Mouse (Mus musculus) kidney, adult 18-20 months (tissue): ENCODE data around the gene Sprtn.

Experiments
- DNase-seq: peaks from one replicate; pipeline ENCODE4 v3.0.0; 2021

Sprtn gene

GRCm38 (mm10) chr8:124897386-124898250 lies at the start of gene Sprtn, which contains the start of gene Exoc8:
Sprtn (plus strand) TSS chr8:124897886.
Exoc8 (minus strand) TSS chr8:124897705.
- DNase-seq: peak; percentile 97

DNA sequence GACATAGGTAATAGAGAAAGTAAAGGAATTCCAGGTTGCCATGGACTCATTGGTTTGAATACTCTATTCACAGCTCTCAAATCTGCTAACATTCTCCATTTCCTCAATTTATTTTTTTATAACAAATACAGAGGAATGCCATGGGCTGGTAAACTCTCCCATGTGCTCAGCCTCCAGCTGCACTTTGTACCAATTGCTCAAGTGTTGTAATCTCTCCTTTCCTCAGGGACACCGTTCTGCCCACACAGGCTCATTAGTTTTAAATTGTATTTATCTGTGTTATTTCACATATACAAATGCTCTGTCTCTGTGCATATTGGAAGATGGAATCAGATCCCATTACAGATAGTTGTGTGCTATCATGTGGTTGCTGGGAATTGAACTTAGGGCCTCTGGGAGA lies 44.2 kb upstream of the Sprtn start:
- no peak for DNase-seq

DNA sequence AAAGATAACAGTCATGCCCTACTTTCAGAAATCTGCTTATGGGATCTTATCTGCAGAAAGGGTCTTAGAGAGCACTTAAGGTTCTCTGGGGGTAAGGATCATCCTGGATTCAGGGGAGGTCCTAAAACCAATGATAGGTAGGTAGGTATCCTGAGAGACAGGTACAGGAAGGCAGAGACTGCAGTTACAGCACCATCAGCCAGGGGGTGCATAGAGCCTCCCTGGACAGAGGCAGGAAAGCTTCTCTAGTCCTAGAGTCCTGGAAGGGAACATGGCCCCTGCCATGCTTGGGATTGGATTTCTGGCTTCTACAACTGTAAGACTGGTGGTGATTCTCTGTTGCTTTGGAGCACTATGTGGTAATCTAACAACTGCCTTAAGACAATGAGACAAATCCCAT lies 38.2 kb upstream of the Sprtn start:
- peak; percentile 39 for DNase-seq

DNA sequence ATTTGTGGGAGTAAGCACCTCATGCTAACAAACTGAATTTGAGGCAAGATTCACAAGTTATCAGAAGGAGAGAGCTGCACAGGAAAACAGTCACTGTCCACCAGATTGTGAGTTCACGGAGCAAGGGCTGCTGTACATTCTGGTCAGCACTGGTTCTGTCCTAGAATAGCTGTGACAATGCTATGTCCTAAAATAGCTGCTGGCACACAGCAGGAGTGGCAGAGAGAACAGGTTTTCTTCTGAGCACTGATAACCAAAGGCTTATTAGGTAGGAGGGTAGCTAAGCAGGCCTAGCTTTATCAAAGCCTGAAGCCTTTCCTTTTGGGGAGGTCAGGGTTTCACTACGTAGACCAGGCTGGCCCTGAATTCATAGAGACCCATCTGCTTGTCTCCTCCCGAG lies 37.5 kb upstream of the Sprtn start:
- no peak for DNase-seq

DNA sequence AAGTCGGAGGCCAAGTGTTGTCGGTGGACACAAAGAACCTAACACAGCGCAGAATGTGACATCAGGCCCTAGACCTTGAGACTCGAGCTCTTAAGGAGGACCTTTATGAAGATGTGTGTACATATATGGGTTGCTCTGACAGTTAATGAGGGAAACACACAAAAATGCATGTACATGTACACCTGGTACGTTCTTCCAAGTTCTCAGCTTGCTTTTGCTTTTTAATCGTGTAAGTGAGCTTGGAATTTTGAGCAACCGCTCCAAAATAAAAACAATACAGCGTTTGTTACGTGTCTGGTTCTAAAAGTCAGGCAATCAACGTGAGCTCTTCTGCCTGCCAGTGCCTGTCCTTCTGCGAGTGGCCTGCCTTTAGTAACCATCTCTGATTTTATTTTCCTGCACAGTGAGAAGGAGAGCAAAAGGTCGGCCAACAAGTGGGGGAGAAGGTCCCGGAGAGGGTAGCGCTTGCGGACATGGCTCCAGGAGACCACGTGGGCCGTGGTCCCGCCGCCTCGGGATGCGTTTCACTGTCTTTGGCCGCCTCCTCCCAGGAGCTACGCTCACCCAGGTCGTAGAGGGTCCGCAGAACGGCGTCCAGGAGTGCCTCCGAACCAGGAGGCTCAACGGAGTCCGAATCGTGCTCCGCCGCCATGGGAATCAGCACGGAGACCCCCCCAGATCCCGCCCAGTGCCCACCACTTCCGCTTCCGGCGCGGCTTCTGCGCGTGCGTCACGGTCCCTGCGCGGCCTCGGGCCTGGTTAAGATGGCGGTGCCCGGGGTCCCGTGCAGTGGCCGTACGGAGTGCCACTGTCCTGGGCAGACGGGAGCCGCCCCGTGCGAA lies 35.1 kb upstream of the Sprtn start, which contains the start of the genes Gnpat and 2810004N23Rik:
Gene Gnpat, plus strand, starts transcription at position 713 of the 842 bp plus-strand sequence.
Gene 2810004N23Rik, minus strand, starts transcription at position 800 of the 842 bp plus-strand sequence.
- peak; percentile 96 for DNase-seq

DNA sequence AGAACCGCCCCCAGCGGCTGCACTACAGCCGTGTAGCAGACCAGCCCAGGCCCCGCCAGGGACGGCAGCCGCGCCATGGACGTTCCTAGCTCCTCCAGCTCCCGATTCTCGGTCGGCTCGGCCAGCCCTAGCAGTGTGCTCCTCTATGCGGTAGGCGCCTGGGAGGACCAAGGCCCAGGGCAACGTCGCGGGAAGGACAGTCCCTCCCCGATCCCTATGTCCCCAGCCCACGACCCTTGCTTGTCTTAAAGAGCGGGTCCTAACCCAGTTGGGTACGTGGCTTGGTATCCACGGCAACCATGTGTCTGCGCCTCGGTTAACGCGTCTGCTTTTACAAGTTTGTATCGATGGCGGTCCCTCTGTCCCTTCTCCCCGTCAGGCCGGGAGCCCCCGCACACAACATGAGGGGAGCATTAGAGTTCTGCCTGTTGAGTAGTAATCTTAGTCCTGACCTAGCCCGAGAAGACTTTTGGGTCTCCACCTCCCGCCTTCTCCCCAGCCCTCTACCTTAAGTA lies 34.5 kb upstream of the Sprtn start:
- no peak for DNase-seq

DNA sequence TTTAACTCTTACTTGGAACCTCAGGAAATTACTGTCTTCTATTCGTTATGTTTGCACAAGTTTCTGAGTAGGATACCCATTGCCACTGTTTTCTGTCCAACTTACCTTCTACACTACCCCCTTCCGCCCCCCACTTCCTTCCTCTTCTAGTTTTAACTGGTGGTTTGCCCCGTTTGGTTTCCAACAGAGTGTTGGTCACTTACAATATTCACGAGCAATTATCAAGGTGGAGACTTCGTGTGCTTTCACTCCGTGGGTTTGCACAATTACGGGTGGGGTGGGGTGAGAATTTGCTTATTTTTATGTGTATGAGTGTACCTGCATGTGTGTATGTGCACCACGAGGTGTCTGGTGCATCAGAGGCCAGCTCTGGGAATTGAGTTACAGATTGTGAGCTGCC lies 34.0 kb upstream of the Sprtn start:
- DNase-seq: no peak

- no peak for DNase-seq
Observed at GRCm38 (mm10) chr8:124866669-124867068, 31.0 kb upstream of the Sprtn start.

DNA sequence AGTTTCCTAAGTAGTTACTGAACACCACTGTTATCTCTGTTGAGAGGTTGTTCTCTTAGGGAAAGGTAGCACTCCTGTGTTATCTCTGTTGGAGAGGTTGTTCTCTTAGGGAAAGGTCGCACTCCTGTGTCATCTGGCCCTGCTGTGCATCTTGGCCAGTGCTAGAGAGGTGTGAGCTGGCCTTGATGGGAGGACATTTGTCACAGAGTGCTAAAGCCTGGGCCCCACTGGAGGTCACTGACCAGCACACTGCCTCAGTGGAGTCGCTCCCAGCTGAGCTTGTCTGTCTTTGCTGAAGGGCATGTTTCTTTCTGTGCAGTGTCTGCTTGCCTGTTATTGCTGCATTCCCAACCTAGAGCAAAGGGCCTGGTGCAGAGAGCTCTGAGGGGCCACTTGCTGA lies 30.6 kb upstream of the Sprtn start:
- DNase-seq: no peak

- no peak for DNase-seq
Observed at GRCm38 (mm10) chr8:124869708-124870107, 28.0 kb upstream of the Sprtn start.

DNA sequence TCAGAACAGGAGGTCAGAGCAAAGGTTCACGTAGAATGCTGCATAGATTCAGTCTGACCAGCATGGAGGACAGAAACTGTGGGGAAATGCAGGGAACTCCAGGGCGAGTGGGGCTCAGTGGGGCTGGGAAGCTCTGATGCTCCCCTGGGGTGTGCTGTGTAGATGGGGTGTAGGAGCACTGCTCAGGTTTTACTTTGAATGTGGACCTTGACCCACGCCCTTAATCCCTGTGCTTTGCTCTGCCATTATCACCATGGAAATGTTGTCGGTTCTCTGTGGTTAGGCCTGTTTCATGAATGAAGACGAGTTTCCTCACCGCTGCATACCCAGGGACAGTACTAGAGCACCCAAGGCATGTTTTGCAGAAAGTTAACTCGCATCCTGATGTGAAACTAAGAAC lies 26.2 kb upstream of the Sprtn start:
- DNase-seq: no peak

GRCm38 (mm10) chr8:124872081-124872480 lies 25.6 kb upstream of the Sprtn start:
- no peak for DNase-seq

GRCm38 (mm10) chr8:124872690-124873089 lies 25.0 kb upstream of the Sprtn start:
- DNase-seq: no peak

DNA sequence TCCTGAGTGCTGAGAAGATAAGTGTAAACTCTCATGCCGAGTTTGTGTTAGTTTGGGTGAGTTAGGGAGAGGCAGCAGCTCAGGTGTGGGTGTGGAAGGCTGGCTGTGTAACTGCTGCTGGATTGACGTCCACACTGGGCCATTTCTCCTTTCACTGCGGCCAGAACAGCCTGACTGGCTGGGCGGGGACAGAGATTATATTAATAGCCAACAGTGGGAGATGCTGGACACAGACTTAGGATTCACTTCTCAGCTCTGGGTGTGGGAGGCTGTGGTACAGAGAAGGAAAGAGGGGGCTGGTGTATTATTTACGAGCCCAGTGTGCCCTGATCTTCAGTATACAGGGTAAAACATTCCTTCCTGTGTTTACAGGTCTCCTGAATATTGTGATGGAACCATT lies 19.5 kb upstream of the Sprtn start:
- DNase-seq: no peak

GRCm38 (mm10) chr8:124878946-124879526 lies 18.6 kb upstream of the Sprtn start:
- DNase-seq: no peak

DNA sequence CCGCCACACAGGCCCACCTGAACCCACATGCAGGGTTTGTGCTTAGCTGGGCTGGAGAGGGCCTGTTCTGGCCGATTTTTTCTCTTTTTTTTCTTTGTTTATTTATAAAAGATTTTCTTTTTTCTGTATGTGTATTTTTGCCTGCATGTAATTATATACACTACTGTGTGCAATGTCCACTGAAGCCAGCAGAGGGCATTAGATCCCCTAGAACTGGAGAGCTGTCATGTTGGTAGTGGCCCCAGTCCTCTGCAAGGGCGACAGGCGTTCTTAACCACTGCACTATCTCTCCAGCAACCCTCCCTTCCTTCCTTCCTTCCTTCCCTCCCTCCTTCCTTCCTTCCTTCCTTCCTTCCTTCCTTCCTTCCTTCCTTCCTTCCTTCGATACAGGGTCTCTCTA lies 9.3 kb upstream of the Sprtn start:
- DNase-seq: no peak

- no peak for DNase-seq
Observed at GRCm38 (mm10) chr8:124892596-124892995, 5.1 kb upstream of the Sprtn start.

GRCm38 (mm10) chr8:124896010-124896631 lies 1.6 kb upstream of the Sprtn start:
- no peak for DNase-seq

DNA sequence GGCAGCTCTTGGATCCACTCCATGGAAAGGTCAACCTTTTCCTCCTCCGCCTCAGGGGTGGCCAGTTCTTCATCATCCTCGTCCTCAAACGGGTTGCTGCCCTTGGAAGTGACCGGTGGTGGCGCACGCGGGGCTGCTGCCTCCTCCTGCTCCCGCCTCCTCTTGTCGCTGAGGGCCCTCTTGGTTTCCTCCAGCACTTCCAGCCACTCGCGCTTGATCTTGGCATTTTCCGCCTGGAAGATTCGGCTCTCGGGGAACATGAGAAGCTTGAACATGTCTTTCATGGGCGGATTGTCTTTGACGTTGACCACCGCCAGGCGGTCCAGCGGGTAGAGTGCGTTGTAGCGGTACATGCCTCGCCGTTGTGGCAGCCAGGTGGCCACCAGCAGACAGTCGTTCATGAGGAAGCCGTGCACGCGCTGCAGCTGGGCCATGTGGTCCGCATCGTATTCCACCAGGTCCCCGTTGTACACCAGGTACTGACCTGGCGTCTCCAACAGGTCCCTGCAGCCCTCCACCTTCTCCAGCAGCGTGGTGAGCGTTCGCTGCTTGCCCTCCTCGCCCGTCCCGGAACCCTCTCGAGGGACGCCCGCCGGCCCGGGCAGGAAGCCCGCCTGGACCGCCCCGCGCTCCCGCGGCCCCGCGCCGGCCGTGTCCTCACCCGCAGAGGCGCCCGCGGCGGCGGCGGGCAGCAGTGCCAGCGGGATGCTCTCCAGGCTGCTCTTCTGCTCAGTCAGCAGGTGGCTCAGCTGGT lies 877 bp upstream of the Sprtn start:
- peak; percentile 86 for DNase-seq

DNA sequence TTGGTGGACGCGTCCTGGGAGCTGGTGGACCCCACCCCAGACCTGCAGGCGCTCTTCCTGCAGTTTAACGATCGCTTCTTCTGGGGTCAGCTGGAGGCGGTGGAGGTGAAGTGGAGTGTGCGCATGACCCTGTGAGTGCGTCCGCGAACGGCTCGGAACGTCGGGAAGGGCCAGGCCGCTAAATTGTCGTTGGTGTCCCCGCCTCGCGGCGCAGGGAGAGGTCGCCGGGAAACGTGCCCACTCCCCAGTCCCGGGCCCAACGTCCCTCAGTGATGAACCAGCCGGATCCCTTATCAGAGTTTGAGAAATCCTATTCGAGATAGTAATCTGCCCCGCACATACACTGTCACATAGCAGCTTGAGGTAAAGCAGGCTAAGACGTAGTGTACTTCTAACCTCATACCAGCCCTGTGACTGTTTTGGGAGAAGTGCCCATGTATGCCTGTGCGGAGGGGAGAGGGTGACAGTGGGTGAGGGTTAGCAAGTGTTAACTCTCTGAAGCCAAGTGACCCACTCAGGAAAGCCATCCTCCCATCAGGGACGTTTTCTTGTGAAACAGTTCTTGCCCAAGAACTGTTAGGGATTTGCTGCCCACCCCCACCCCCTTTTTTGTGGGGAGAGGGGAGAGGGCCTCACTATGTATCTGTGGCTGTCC lies 692 bp downstream of the Sprtn start:
- DNase-seq: no peak

DNA sequence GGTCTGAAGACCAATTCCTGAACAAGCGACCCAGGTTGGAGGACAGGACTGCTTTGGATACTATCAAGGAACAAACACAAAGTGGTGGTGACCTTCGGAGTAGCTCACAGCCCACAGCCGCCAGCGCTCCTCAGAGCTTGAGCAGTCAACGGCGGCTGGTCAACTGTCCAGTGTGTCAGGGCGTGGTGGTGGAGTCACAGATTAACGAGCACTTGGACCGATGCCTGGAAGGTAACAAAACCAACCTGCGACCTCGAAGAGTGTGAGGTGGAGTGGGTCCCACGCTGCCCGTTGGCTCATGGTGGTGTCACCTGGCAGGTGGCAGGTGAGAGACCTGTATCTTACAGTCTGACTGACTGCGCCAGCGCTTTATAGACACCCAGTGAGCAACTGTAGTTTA lies 5.5 kb downstream of the Sprtn start:
- peak; percentile 74 for DNase-seq
